Mouse (Mus musculus) midbrain, postnatal 0 days (tissue): ENCODE measurements at regions not wholly inside any gene's neighbourhood (a gene's known extent, or its start where the extent isn't known, plus 50 kb on each side); places are given as distances from the start of the nearest gene placed in this dataset.

Experiments
- ATAC-seq: fragments of 200-750 bp; cut with Nextera tagmentation; 2 replicates; pipeline ENCODE4 v1.8.0; 2017; ENCODE audit warnings: moderate number of reproducible peaks, mild to moderate bottlenecking, moderate TSS enrichment, moderate library complexity; ENCODE audit not compliant: low FRiP score
- DNase-seq: peaks from one replicate; pipeline ENCODE4 v3.0.0-alpha.2; 2015; ENCODE audit warnings: low spot score
- H3K27ac ChIP-seq: fragments of 300-500 bp; sonication (generic); 2 replicates; pipeline ENCODE4 v1.5.1; 2014; ENCODE audit warnings: low read depth, mild to moderate bottlenecking, low read length, mixed read lengths
- H3K27me3 ChIP-seq: fragments of 300-500 bp; sonication (generic); 2 replicates; pipeline ENCODE4 v1.6.1; 2014; ENCODE audit warnings: low read length, control low read depth, mixed read lengths; ENCODE audit not compliant: insufficient read depth
- H3K36me3 ChIP-seq: fragments of 300-500 bp; sonication (generic); 2 replicates; pipeline ENCODE4 v1.6.1; 2014; ENCODE audit warnings: low read length, control low read depth, mixed read lengths; ENCODE audit not compliant: insufficient read depth
- H3K4me1 ChIP-seq: fragments of 300-500 bp; sonication (generic); 2 replicates; pipeline ENCODE4 v1.6.1; 2014; ENCODE audit warnings: mild to moderate bottlenecking, control low read depth, antibody characterized with exemption, low read length, mixed read lengths; ENCODE audit not compliant: insufficient read depth
- H3K4me2 ChIP-seq: fragments of 300-500 bp; sonication (generic); 2 replicates; pipeline ENCODE4 v1.6.1; 2014; ENCODE audit warnings: low read depth, mild to moderate bottlenecking, low read length, mixed read lengths; ENCODE audit not compliant: poor library complexity, severe bottlenecking
- H3K4me3 ChIP-seq: fragments of 300-500 bp; sonication (generic); 2 replicates; pipeline ENCODE4 v1.5.1; 2014; ENCODE audit warnings: low read depth, mild to moderate bottlenecking, low read length, moderate library complexity
- H3K9ac ChIP-seq: fragments of 300-500 bp; sonication (generic); replicated peaks from 2 replicates; pipeline ENCODE4 v1.6.1; 2014; ENCODE audit warnings: mild to moderate bottlenecking, low read length, moderate library complexity, mixed read lengths; ENCODE audit not compliant: poor library complexity, severe bottlenecking
- H3K9me3 ChIP-seq: fragments of 300-500 bp; sonication (generic); 2 replicates; pipeline ENCODE4 v1.6.1; 2016; ENCODE audit warnings: low read length, control low read depth
- CTCF ChIP-seq: IDR thresholded peaks from 2 replicates; pipeline ENCODE4 v1.5.1; 2016; ENCODE audit warnings: antibody characterized with exemption, mild to moderate bottlenecking
- WGBS: fragments of 180-500 bp; shearing (Covaris S2); extraction: QIAGEN DNeasy Blood & Tissue Kit; methylation state at CpG from one replicate; pipeline ENCODE4 v1.1.7; 2014; 5-methylcytosine and 5-hydroxymethylcytosine counted together

- no peaks in the 10 kb centered on the region for H3K27me3 ChIP-seq
Measured at GRCm38 (mm10) chrX:107577501-107577900, 90.3 kb upstream of the Tbx22 start.

More at GRCm38 (mm10) chrX:107577501-107577900, 90.3 kb upstream of the Tbx22 start:
- Histone ChIP-seq H3K27ac (no peak overlapping the region), H3K4me3 (no peak overlapping the region), H3K36me3 (no peaks in the 10 kb centered on the region), H3K4me2 (no peak overlapping the region), H3K9me3 (no peaks in the 10 kb centered on the region), H3K9ac (no peak overlapping the region), H3K4me1 (no peaks in the 10 kb centered on the region)
- TF ChIP-seq CTCF = peak; percentile 53
- DNase-seq = peak; percentile 12
- ATAC-seq = no peak
- 28% methylated on average over 5 of the region's 5 CpGs for WGBS
